Mouse (Mus musculus) kidney, adult 18-20 months (tissue): ENCODE data around the gene Zfp143.

Experiments
- DNase-seq: peaks from one replicate; pipeline ENCODE4 v3.0.0; 2021

Gene Zfp143

GRCm38 (mm10) chr7:110143863-110144262 lies 82.8 kb downstream of the Zfp143 start:
- no peak for DNase-seq
